Mouse (Mus musculus) olfactory bulb, adult 2 months (tissue): Measurements from ENCODE around the gene Znhit2.

ENCODE experiments used
- CTCF ChIP-seq: fragments of 200-500 bp; IDR thresholded peaks from 2 replicates; pipeline ENCODE4 v1.5.1; 2012; ENCODE audit warnings: low read depth, mild to moderate bottlenecking, low read length, moderate library complexity; ENCODE audit not compliant: insufficient read depth
- POLR2A ChIP-seq: fragments of 200-500 bp; IDR thresholded peaks from 2 replicates; pipeline ENCODE4 v1.6.1; 2012; ENCODE audit warnings: mild to moderate bottlenecking, low read depth, low read length, moderate library complexity; ENCODE audit not compliant: insufficient read depth

DNA sequence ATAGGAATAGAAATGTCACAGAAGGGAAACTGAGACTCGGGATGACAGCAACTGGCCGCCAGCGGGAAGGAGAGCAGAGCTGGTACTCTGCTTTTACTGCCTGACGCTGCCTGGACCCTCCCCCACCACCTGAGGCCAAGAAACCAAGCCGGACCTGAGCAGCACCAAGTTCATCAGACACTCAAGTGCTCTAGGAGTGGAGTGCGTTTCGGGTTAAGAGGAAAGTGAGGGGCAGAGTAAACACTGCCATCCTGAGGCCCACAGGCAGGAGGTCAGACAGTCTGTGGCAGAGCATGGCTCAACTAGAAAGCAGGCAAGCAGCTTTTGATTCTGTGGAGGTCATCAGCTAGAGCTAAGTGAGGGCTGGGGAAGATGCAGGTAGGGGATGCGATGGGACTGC is 37.9 kb upstream of the Znhit2 start:
- no peak for TF ChIP-seq CTCF
- no peak for TF ChIP-seq POLR2A
